Mouse (Mus musculus): Measurements from ENCODE around the gene Erbb3. TPM values are rescaled to one million over a fixed set of nuclear protein-coding genes. Genes with fewer than 3 reads are reported as not detected.

Gene Erbb3
- polyA plus RNA-seq, 1 experiment = 0.77 TPM

DNA sequence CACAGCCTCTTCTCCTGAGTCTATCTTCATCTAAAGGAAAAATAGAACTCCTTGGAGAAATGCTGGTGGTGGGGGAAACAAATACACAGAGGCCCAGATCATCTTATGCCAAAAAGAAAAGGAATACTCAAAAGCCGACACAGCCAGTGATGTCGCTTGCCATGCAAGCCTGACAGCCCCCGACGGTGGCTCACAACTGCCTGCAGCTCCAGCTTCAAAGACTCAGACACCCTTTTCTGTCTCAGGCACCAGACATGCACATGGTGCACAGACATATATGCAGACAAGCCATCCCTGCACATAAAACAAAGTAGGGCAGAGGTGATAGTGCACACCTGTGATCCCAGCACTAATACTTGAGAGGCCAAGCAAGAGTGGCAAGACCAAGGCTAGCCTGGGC is 9.7 kb downstream of the Erbb3 start:
- no peak for TF ChIP-seq POLR2A (IDR thresholded peaks at IDR 0.05; ENCODE audit: control insufficient read depth, low read depth, low read length)
- no peak for TF ChIP-seq CTCF (IDR thresholded peaks at IDR 0.05; ENCODE audit: control insufficient read depth, insufficient read depth, insufficient replicate concordance, low read depth, low read length)
- H3K27me3 ChIP-seq (ENCODE audit: control insufficient read depth, insufficient read depth, low read length) = no peaks in the 10 kb centered on the region
- no peaks in the 10 kb centered on the region for H3K36me3 ChIP-seq (ENCODE audit: control insufficient read depth, insufficient read depth, low read length)
- no peak overlapping the region for H3K27ac ChIP-seq (ENCODE audit: control insufficient read depth, insufficient read depth, low read depth, low read length)
- H3K4me1 ChIP-seq (ENCODE audit: control insufficient read depth, insufficient read depth, low read length) = peaks cover 13% of the 10 kb centered on the region
- H3K4me3 ChIP-seq (ENCODE audit: control insufficient read depth, low read depth, low read length) = no peak overlapping the region

GRCm38 (mm10) chr10:128579298-128579697 is 10.2 kb downstream of the Erbb3 start:
- H3K27ac ChIP-seq (ENCODE audit: control insufficient read depth, insufficient read depth, low read depth, low read length) = no peak overlapping the region
- TF ChIP-seq CTCF (IDR thresholded peaks at IDR 0.05; ENCODE audit: control insufficient read depth, insufficient read depth, insufficient replicate concordance, low read depth, low read length) = no peak
- no peak for TF ChIP-seq POLR2A (IDR thresholded peaks at IDR 0.05; ENCODE audit: control insufficient read depth, low read depth, low read length)
- H3K4me3 ChIP-seq (ENCODE audit: control insufficient read depth, low read depth, low read length) = no peak overlapping the region
- H3K36me3 ChIP-seq (ENCODE audit: control insufficient read depth, insufficient read depth, low read length) = no peaks in the 10 kb centered on the region
- H3K27me3 ChIP-seq (ENCODE audit: control insufficient read depth, insufficient read depth, low read length) = no peaks in the 10 kb centered on the region
- peaks cover 11% of the 10 kb centered on the region for H3K4me1 ChIP-seq (ENCODE audit: control insufficient read depth, insufficient read depth, low read length)

DNA sequence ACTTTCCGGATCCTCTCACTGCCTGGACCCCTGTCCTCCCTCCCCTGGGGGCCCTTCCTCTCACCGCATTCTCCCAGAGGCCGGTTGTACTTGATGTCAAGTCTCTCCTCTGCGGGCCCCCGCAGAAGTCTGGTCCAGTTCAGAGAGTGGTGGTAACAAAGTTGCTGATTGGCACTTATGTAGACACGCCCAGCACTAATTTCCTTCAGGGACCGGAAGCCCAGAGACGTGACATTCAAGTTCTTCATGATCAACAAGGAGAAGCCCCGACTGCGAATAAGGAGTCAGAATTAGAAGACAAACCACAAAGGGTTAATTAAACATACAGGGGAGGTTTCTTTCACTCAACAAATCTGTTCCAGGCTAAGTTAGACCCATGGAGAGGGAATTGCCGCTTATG is 11.1 kb downstream of the Erbb3 start:
- Histone ChIP-seq H3K27ac (ENCODE audit: control insufficient read depth, insufficient read depth, low read depth, low read length) (no peak overlapping the region), H3K36me3 (ENCODE audit: control insufficient read depth, insufficient read depth, low read length) (no peaks in the 10 kb centered on the region), H3K4me3 (ENCODE audit: control insufficient read depth, low read depth, low read length) (no peak overlapping the region), H3K27me3 (ENCODE audit: control insufficient read depth, insufficient read depth, low read length) (no peaks in the 10 kb centered on the region), H3K4me1 (ENCODE audit: control insufficient read depth, insufficient read depth, low read length) (peaks cover 4% of the 10 kb centered on the region)
- TF ChIP-seq CTCF (IDR thresholded peaks at IDR 0.05; ENCODE audit: control insufficient read depth, insufficient read depth, insufficient replicate concordance, low read depth, low read length) = no peak
- TF ChIP-seq POLR2A (IDR thresholded peaks at IDR 0.05; ENCODE audit: control insufficient read depth, low read depth, low read length) = no peak

DNA sequence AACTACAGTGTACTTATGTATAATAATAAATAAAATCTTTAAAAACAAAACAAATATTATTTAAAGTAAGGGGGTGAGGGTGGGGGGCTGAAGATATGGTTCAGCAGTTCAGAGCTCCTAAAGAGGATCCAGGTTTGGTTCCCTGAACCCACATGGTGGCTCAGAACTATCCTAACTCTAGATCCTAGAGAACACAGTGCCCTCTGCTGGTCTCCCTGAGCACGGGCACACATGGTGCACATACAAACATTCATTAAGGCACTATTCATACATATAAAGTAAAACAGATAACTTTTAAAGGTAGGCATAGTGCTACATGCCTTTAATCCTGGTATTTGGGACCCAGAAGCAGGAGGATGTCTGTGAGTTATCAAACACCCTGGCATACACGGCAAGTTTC is 14.4 kb downstream of the Erbb3 start:
- no peak overlapping the region for H3K4me3 ChIP-seq (ENCODE audit: control insufficient read depth, low read depth, low read length)
- no peaks in the 10 kb centered on the region for H3K4me1 ChIP-seq (ENCODE audit: control insufficient read depth, insufficient read depth, low read length)
- no peaks in the 10 kb centered on the region for H3K36me3 ChIP-seq (ENCODE audit: control insufficient read depth, insufficient read depth, low read length)
- H3K27ac ChIP-seq (ENCODE audit: control insufficient read depth, insufficient read depth, low read depth, low read length) = no peak overlapping the region
- TF ChIP-seq CTCF (IDR thresholded peaks at IDR 0.05; ENCODE audit: control insufficient read depth, insufficient read depth, insufficient replicate concordance, low read depth, low read length) (peak; percentile 16; the same call in 1 of the 2 replicates), POLR2A (IDR thresholded peaks at IDR 0.05; ENCODE audit: control insufficient read depth, low read depth, low read length) (no peak)
- H3K27me3 ChIP-seq (ENCODE audit: control insufficient read depth, insufficient read depth, low read length) = no peaks in the 10 kb centered on the region

- peak within 1 kb of the TSS; percentile 96 for H3K27ac ChIP-seq (ENCODE audit: control insufficient read depth, insufficient read depth, low read depth, low read length)
- TF ChIP-seq CTCF (IDR thresholded peaks at IDR 0.05; ENCODE audit: control insufficient read depth, insufficient read depth, insufficient replicate concordance, low read depth, low read length) (no peak), POLR2A (IDR thresholded peaks at IDR 0.05; ENCODE audit: control insufficient read depth, low read depth, low read length) (peak; percentile 90)
- H3K4me3 ChIP-seq (ENCODE audit: control insufficient read depth, low read depth, low read length) = peak within 1 kb of the TSS; percentile 90
- 0 out of 2 replicates have a peak, but pooled peaks cover under 1% of the 10 kb centered on the region for H3K36me3 ChIP-seq (ENCODE audit: control insufficient read depth, insufficient read depth, low read length)
- no peaks in the 10 kb centered on the region for H3K27me3 ChIP-seq (ENCODE audit: control insufficient read depth, insufficient read depth, low read length)
- H3K4me1 ChIP-seq (ENCODE audit: control insufficient read depth, insufficient read depth, low read length) = peaks cover 2% of the 10 kb centered on the region; the same call in 1 of the 2 replicates
Measured at GRCm38 (mm10) chr10:128565788-128566531, 23.5 kb downstream of the Erbb3 start, which contains the start of gene Pa2g4. Gene Pa2g4, minus strand, starts transcription at chr10:128565987.

- Histone ChIP-seq H3K36me3 (ENCODE audit: control insufficient read depth, insufficient read depth, low read length) (peaks cover 3% of the 10 kb centered on the region), H3K4me3 (ENCODE audit: control insufficient read depth, low read depth, low read length) (peak overlapping the region; percentile 90), H3K4me1 (ENCODE audit: control insufficient read depth, insufficient read depth, low read length) (peaks cover 2% of the 10 kb centered on the region; the same call in 1 of the 2 replicates), H3K27ac (ENCODE audit: control insufficient read depth, insufficient read depth, low read depth, low read length) (peak overlapping the region; percentile 80), H3K27me3 (ENCODE audit: control insufficient read depth, insufficient read depth, low read length) (no peaks in the 10 kb centered on the region)
- TF ChIP-seq CTCF (IDR thresholded peaks at IDR 0.05; ENCODE audit: control insufficient read depth, insufficient read depth, insufficient replicate concordance, low read depth, low read length) = no peak
- TF ChIP-seq POLR2A (IDR thresholded peaks at IDR 0.05; ENCODE audit: control insufficient read depth, low read depth, low read length) = no peak
Measured at GRCm38 (mm10) chr10:128565206-128565787, 24.2 kb downstream of the Erbb3 start.

- Histone ChIP-seq H3K4me3 (ENCODE audit: control insufficient read depth, low read depth, low read length) (no peak overlapping the region), H3K36me3 (ENCODE audit: control insufficient read depth, insufficient read depth, low read length) (peaks cover 3% of the 10 kb centered on the region), H3K27me3 (ENCODE audit: control insufficient read depth, insufficient read depth, low read length) (no peaks in the 10 kb centered on the region), H3K4me1 (ENCODE audit: control insufficient read depth, insufficient read depth, low read length) (peaks cover 2% of the 10 kb centered on the region; the same call in 1 of the 2 replicates), H3K27ac (ENCODE audit: control insufficient read depth, insufficient read depth, low read depth, low read length) (no peak overlapping the region)
- TF ChIP-seq POLR2A (IDR thresholded peaks at IDR 0.05; ENCODE audit: control insufficient read depth, low read depth, low read length) (no peak), CTCF (IDR thresholded peaks at IDR 0.05; ENCODE audit: control insufficient read depth, insufficient read depth, insufficient replicate concordance, low read depth, low read length) (no peak)
Measured at GRCm38 (mm10) chr10:128563544-128563943, 25.9 kb downstream of the Erbb3 start.

All from testis, adult 2 months (tissue).